Mouse (Mus musculus) T-helper 2 cell (primary cell): ENCODE results near the gene Ralgapa1.
"Not testable (repeated sequence)": the region's sequence is repeated elsewhere in the genome, so short reads cannot be mapped to it uniquely, and the experiment has no call there.

ENCODE experiments used
- in situ Hi-C: fragments of 300-600 bp; cut with MboI, MseI; formaldehyde crosslinking; loops from one replicate; pipeline ENCODE4 v1.15.1; 2025; ENCODE audit warnings: high pct_unique_total_duplicates

Gene Ralgapa1

GRCm38 (mm10) chr12:55598887-55599561 lies 221.9 kb downstream of the Ralgapa1 start, which contains the start of gene Insm2:
Gene Insm2 (plus strand): TSS chr12:55599427.
- in situ Hi-C loops, result no loop called here

- in situ Hi-C loops, result no loop called here
These were observed 222.5 kb downstream of the Ralgapa1 start for GRCm38 (mm10) chr12:55598537-55598886.

GRCm38 (mm10) chr12:55586936-55587335 lies 234.0 kb downstream of the Ralgapa1 start:
- in situ Hi-C loops, result loop anchor here (10.0 kb wide), 1 partner anchor 1608 kb away; the partner anchor contains the start of gene Slc25a21

DNA sequence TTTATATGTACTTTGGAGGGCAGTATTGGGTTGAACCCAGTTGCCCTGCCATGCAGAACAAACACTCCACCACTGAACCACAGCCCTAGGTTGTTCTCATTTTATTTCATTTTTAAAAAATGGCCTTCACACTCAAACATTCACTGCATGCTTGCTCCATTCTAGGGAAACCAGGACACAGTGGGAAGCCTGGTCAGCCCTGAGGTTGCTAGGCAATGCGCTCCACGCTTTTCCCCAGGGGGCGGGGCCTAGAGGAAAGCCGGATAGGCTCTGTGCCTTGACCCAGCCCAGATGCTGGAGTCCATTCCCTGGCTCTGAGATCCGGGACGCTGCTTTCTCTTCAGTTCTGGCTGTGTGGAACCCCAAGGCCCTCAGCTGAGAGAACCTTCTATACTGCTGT lies 247.2 kb downstream of the Ralgapa1 start:
- in situ Hi-C loops, result no loop called here

DNA sequence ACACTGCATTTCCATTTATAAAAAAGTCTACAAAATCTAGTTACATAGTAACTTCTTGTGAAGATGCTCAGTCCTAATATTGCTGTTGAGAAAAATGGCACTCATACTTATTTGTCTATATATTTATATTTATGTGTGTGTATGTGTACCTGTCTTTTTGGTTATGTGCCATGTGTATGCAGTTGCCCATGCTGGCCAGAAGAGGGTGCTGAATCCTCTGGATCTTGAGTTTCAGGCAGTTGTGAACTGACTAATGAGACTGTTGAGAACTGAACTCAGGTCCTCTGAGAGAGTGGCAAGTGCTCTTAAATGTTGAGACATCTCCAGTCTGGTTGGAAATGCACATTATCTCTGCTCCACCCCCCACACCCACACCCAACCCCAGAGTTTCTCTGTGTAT lies 247.9 kb downstream of the Ralgapa1 start:
- in situ Hi-C loops, result no loop called here

DNA sequence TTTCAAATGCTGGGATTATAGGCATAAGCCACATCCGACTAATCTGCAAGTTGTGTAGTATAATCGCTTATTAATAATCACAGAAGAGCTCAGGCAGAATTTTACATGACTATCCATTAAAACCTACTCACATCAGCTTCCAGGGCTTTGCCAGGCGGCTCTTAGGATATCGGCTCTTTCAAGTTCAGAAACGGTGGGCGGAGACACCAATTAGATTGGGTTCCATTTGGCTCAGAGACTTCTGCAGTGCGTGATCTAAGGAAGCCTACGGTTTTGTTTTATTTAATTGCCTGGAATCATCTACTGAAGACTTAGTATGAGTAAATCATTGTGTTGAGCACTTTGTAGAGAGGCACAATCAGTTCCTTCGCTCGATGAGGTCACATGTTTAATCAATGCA lies 249.3 kb downstream of the Ralgapa1 start:
- in situ Hi-C loops, result no loop called here

- in situ Hi-C loops, result no loop called here
These were observed 249.8 kb downstream of the Ralgapa1 start for GRCm38 (mm10) chr12:55571181-55571580.

DNA sequence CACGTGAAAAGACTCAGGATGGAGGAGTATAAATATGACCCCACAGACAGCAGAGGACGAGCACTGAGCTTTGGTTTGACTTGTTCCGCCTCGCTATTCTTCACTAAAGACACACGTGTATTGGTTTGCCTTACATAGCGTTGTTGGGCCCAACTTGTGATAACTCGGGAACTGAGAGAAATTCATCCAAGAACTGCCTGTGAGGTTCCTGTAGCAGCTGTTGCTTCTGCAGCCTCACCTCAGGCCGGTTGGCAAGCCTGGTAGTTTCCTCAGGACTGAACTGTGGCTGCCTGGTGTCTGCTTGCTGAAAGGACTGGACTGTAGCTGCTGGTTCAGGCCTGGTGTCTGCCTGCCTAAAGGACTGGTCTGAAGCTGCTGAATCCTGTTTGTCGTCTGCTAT lies 250.3 kb downstream of the Ralgapa1 start:
- in situ Hi-C loops, result no loop called here

DNA sequence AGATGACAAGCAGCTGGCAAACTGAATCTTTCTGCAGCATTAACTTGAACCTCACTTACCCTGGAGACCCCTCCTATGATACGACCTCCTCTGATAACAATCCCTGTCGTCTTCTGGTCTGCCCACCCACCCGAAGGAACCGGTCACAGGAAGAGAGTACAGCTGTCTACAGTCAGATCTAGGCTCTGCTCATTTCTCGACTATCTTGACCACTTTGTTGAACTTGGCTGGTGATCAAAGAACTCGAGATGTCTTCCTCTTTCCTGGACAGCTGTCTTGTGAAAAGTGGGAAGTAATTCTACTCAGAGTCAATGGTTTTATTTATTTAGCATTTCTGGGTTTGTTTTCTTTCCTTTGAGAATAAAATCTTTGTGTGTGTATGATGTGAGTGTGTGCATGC lies 251.3 kb downstream of the Ralgapa1 start:
- in situ Hi-C loops, result no loop called here

DNA sequence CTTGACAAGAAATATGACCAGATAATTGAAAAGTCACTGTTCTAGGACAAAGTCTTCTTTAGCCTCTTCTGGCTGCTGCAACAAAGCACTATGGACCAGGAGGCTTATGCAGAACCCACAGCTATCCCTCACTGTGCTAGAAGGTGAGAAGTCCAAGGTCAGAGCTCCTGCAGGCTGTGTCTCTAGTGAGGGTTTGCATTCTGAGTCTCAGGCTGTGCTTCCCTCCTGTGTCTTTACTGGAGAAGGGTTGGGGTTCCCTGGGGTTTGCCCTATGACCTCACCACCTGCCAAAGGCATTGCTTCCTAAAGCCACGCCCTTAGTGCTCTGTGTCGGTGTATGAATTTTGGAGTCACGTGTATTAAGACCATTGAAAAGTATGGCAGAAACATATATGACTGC lies 252.5 kb downstream of the Ralgapa1 start:
- in situ Hi-C loops, result no loop called here

- in situ Hi-C loops, result no loop called here
These were observed 254.1 kb downstream of the Ralgapa1 start for GRCm38 (mm10) chr12:55566837-55567236.

DNA sequence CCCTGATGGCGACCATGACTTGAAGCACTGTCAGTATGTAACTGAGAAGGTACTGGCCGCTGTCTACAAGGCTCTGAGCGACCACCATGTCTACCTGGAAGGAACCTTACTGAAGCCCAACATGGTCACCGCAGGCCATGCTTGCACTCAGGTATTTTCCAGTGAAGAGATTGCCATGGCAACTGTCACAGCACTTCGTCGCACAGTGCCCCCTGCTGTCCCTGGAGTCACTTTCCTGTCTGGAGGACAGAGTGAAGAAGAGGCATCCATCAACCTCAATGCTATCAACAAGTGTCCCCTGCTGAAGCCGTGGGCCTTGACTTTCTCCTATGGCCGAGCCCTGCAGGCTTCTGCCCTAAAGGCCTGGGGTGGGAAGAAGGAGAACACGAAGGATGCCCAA lies 255.1 kb downstream of the Ralgapa1 start:
- in situ Hi-C loops, result no loop called here

DNA sequence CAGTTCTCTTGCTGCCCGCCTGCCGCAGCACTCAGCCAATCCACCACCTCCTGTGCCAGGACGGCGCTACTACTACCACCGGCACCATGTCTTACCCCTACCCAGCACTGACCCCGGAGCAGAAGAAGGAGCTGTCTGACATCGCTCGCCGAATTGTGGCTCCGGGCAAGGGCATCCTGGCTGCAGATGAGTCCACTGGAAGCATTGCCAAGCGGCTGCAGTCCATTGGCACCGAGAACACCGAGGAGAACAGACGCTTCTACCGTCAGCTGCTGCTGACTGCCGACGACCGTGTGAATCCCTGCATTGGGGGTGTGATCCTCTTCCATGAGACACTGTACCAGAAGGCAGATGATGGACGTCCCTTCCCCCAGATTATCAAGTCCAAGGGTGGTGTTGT lies 255.8 kb downstream of the Ralgapa1 start, which contains the start of gene Aldoart2:
Gene Aldoart2, plus strand, starts transcription at position 34 of the 400 bp plus-strand sequence.
- in situ Hi-C loops, result no loop called here

DNA sequence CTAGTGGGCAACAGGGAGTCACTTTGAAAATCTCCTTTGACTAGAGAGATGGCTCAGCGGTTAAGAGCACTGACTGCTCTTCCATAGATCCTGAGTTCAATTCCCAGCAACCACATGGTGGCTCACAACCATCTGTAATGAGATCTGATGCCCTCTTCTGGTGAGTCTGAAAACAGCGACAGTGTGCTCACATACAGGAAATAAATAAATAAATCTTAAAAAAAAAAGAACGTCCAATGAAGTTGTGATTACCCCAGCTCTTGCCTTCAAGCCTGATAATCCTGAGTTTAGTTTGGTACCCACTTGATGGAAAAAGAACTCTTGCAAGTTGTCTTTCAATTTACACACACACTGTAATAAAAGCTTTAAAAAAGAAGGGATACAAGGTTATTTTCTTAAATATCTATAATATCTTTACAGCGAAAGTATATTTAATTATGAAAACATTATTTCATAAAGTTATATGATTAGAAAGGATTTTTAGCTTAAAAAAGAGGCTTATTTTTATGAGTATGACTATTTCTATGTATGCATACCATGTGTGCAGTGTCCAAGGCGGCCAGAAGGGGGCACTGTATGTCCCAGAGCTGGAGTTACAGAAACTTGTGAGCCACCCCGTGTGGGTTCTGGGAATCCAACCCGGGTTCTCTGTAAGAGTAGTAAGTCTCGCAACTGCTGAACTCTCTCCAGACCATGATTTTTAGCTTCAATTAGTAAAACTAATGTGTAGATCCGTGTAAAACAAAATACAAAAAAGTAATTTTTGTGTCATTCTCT lies 256.6 kb downstream of the Ralgapa1 start:
- in situ Hi-C loops, result no loop called here

GRCm38 (mm10) chr12:55563742-55564141 lies 257.2 kb downstream of the Ralgapa1 start:
- in situ Hi-C loops, result no loop called here

- in situ Hi-C loops, result no loop called here
These were observed 260.8 kb downstream of the Ralgapa1 start for GRCm38 (mm10) chr12:55560025-55560690.

GRCm38 (mm10) chr12:55559184-55559855 lies 261.6 kb downstream of the Ralgapa1 start:
- in situ Hi-C loops, result no loop called here

DNA sequence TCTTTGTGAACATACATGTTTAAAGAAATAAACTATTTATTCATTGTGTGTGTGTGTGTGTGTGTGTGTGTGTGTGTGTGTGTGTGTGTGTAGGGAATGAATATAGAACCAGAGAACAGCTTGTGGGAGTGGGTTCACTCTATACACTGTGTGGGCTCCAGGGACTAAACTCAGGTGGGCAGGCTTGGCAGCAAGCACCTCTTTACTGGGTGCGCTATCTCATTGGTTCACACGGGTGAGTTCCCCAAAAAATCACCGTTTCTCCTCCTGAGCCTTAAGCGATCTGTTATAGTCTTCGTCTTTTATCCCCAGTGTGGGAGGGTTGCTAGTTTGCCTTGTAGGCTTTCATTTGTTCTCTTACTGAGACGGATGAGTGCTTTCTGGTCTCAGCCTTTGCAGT lies 263.1 kb downstream of the Ralgapa1 start:
- in situ Hi-C loops, result no loop called here

GRCm38 (mm10) chr12:55554901-55555300 lies 266.1 kb downstream of the Ralgapa1 start:
- in situ Hi-C loops, result not testable (repeated sequence)
